Mouse (Mus musculus) testis, adult 2 months (tissue): ENCODE results near the gene Slc36a4.

Experiments
- CTCF ChIP-seq: fragments of 200-500 bp; IDR thresholded peaks from 2 replicates; pipeline ENCODE4 v1.5.1; 2012; ENCODE audit warnings: low read depth, mild to moderate bottlenecking, inconsistent platforms, low read length, moderate library complexity; ENCODE audit not compliant: control insufficient read depth, insufficient read depth, insufficient replicate concordance
- POLR2A ChIP-seq: fragments of 200-500 bp; IDR thresholded peaks from 2 replicates; pipeline ENCODE4 v1.6.1; 2012; ENCODE audit warnings: low read depth, mild to moderate bottlenecking, inconsistent platforms, low read length, moderate library complexity; ENCODE audit not compliant: control insufficient read depth

GRCm38 (mm10) chr9:15694989-15695388, 14.5 kb upstream of the Slc36a4 start:
- TF ChIP-seq POLR2A (no peak), CTCF (no peak)
